Mouse (Mus musculus): ENCODE results near the gene Poln.

DNA sequence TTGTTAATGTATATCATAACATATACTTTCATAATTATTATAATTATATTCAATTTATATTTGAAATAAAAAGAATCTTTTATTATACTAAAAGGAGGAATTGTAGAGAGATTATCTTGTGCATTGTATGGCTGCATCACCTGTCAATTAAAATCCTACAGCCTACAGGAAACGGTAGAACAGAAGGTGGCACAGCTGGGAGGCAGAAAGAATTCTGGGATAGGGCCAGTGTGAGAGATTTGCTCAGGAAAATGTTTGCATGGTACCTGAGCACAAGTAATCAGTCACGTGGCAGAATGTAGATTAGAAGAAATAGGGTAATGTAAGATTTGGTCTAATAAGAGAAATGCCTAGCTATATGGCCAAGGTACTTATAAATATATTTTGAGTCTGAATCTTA is 194.5 kb downstream of the Poln start:
- TF ChIP-seq POLR2A (IDR thresholded peaks at IDR 0.05; ENCODE audit: low read depth, low read length): no peak
- TF ChIP-seq CTCF (IDR thresholded peaks at IDR 0.05; ENCODE audit: extremely low read depth, insufficient read depth, insufficient read length, insufficient replicate concordance): no peak
